Mouse (Mus musculus): ENCODE data around the gene Mpp4. TPM values are rescaled to one million over a fixed set of nuclear protein-coding genes. Genes with fewer than 3 reads are reported as not detected.
A peak's percentile ranks its signal among the peaks of the same experiment; 100 is the strongest.

Gene Mpp4
- total RNA-seq, 2 experiments from 2014 or later = 1.0 to 1.5 TPM

DNA sequence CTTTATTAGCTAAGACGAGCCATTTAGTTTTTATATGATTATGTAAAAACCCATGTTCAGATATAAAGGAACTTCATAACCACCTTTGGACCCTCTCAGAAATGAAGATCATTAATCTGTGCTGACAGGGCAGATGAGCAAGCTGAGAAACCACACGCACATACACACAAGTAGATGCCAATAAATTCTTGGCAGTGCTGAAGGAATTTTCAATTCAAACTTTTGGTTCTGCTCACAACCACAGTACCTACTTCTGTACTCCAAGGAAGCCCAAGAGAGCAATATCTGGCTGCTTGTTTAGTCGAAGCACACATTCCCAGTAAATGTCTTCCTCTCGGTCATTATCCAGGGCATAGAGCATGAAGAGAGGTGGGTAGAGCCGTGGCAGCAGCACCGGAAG lies 6.4 kb upstream of the Mpp4 start:
- DNase-seq (ENCODE audit: low spot score in 2 of 2) = no peak
- intact Hi-C loops (cut with DNase I) = no loop called here

- DNase-seq (ENCODE audit: low spot score in 2 of 2) = no peak
- intact Hi-C loops (cut with DNase I) = no loop called here
Measured at GRCm38 (mm10) chr1:59168556-59168955, 5.4 kb upstream of the Mpp4 start.

DNA sequence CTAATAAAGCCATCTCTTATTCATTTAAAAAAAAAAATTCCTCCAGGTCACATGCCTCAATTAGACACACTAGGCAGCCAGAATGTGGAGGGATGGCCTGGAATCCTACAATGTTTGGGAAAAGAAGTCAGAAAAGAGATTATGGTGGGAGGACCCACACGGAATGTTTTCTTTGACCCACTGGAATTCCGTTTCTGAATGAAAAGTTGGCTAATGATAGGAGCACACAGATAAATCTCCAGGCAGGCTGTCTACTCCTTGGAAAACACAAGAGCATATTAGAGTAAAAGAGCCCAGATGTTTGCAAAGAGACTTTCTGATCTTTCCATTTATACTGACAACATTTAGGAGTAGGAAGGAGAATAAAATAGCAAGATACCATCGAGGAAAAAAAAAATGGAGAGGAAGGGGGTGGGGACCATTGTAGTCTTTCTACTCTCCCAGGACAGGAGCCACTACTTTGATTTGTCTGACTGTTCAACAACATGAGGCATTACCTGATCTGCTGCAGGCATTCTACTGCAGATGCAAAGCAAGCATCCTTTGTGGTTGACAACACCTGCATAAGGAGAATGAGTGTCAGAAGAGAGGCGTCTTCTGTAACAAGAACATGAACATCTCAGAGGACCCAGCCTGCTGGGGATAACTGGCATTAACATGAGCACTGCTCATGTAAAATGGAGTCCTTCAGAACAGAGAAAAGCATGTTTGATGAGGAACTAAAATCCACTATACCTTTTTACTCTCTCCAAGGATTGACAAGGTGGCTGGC lies 4.7 kb upstream of the Mpp4 start:
- no peak for DNase-seq (ENCODE audit: low spot score in 2 of 2)
- intact Hi-C loops (cut with DNase I) = no loop called here

GRCm38 (mm10) chr1:59166232-59166905 lies 3.2 kb upstream of the Mpp4 start:
- DNase-seq (ENCODE audit: low spot score in 2 of 2) = no peak
- intact Hi-C loops (cut with DNase I) = no loop called here

GRCm38 (mm10) chr1:59163918-59164317 lies 729 bp upstream of the Mpp4 start:
- peak in 1 of 2 experiments; percentile 33 for DNase-seq (ENCODE audit: low spot score in 2 of 2)
- intact Hi-C loops (cut with DNase I) = no loop called here

- intact Hi-C loops (cut with DNase I) = no loop called here
- no peak for DNase-seq (ENCODE audit: low spot score in 2 of 2)
Measured at GRCm38 (mm10) chr1:59162309-59163024, 722 bp downstream of the Mpp4 start.

DNA sequence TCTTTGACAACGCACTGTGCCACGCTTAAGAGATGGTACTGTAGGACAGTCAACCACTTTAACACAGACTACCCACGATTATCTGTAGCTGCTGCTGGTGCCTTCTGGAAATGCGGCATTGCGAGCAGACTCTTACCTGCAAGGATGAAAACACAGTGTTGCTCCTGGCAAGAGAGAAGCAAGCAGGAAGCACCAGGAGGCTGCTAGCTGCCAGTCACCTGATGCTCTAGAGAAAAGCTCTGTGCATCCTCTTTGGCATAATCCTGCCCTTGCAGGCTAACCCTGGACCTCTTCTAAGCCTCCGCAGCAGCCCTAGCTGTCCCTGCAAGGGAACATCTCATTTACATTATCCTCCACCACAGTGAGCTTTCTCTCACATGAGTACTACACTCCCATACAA lies 1.8 kb downstream of the Mpp4 start:
- DNase-seq (ENCODE audit: low spot score in 2 of 2) = no peak
- intact Hi-C loops (cut with DNase I) = no loop called here

DNA sequence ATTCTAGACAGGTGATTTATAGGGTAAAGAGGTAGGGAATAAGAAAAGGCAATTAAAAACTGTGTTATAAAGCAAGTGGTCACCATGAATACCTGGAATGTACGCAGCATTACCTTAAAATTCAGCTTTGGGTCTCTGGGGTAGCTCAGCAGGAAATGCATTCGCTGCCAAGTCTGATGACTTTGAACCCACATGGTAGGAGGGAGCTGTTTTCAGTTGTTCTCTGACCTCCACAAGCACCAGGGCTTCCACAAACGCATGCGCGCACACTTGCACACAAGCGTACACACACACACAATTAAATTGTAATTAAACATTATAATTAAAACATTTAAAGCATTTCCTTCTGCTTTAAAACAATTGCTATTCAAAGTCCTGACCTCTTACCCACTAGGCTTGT lies 2.3 kb downstream of the Mpp4 start:
- DNase-seq (ENCODE audit: low spot score in 2 of 2) = no peak
- intact Hi-C loops (cut with DNase I) = no loop called here

DNA sequence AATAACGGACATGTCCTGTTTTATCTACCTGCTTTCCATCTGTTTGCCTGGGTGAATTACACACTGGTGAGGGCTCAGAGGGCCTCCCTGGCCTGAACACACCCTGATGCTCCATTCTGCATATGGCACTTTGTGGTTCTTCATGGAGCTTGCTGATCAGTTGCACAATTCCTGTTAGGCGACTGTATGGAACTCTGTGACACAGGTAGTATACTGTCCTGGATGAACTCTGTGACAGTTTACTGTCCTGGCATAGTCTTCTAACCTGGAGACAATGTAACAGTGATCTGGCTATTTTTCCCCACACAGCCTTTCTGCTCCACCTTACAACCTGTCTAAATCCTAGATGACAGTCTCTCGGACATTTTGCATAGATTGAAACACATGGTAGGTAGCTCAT lies 4.1 kb downstream of the Mpp4 start:
- DNase-seq (ENCODE audit: low spot score in 2 of 2) = no peak
- intact Hi-C loops (cut with DNase I) = no loop called here

- no peak for DNase-seq (ENCODE audit: low spot score in 2 of 2)
- intact Hi-C loops (cut with DNase I) = no loop called here
Measured at GRCm38 (mm10) chr1:59158498-59158897, 4.7 kb downstream of the Mpp4 start.

DNA sequence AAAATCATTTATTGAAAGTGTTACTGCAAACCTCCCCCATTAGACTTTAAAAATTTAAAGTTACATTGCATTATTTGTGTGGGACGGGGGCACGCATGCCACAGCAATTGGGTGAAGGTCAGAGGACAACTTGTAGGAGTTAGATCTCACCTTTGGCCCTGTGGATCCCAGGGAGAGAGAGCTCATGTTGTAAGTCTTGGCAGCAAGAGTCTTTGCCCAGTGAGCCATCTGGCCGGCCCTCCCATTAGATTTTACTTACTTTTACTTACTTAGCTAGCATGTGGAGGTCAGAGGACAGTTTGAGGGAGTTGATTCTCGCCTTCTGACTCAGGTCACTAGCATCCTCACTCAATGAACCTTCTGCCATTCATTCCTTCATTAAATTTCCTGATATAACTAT lies 5.3 kb downstream of the Mpp4 start:
- intact Hi-C loops (cut with DNase I) = no loop called here
- DNase-seq (ENCODE audit: low spot score in 2 of 2) = no peak

DNA sequence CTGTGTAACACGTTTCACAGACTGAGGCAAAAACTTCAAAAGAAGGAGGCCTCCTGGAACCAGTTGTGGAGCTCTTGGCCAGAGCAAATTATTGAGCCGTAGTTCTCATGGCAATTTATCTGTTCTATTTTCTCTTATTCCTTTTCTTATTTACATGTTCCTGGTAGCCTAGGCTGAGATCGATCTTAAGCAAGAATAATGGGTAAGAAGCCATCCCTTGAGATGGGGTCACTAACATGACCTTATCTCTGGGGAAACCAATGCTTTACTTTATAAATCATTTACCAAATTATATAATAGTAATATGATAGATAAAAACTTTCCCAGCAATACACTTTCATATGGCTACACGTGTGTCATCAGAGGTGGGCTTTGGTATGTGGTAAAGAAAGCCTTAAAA lies 10.8 kb downstream of the Mpp4 start:
- no peak for DNase-seq (ENCODE audit: low spot score in 2 of 2)
- intact Hi-C loops (cut with DNase I) = no loop called here

- DNase-seq (ENCODE audit: low spot score in 2 of 2) = no peak
- intact Hi-C loops (cut with DNase I) = no loop called here
Measured at GRCm38 (mm10) chr1:59150542-59150941, 12.6 kb downstream of the Mpp4 start.

DNA sequence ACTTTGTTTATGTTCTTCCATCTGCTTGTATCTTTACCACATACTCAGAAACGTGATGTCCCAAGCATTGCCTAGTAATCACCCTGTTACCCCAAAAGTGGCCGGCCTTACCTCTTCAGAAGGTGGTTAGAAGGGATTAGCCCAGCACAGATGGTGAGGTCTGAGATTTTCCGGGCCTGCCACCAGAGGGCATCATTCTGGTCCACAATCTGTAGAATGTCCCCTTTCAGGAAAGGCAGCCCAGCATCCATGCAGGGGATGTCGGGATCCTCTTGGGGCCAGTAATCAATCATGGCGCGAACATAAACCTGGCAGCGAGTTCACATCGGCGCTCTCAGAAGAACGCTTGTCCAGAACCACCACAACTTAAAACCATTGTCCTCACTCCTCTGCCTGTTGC lies 18.6 kb downstream of the Mpp4 start:
- intact Hi-C loops (cut with DNase I) = loop anchor here (2.0 to 10.0 kb wide), 3 partner anchors 80 to 140 kb away; partner anchors contain the start of gene Als2
- no peak for DNase-seq (ENCODE audit: low spot score in 2 of 2)

- no peak for DNase-seq (ENCODE audit: low spot score in 2 of 2)
- intact Hi-C loops (cut with DNase I) = loop anchor here (2.0 to 10.0 kb wide), 3 partner anchors 78 to 372 kb away; no protein-coding TSS in a partner anchor
Measured at GRCm38 (mm10) chr1:59142809-59143208, 20.4 kb downstream of the Mpp4 start.

- no peak for DNase-seq (ENCODE audit: low spot score in 2 of 2)
- intact Hi-C loops (cut with DNase I) = no loop called here
Measured at GRCm38 (mm10) chr1:59134419-59134818, 28.8 kb downstream of the Mpp4 start.

GRCm38 (mm10) chr1:59128879-59129278 lies 34.3 kb downstream of the Mpp4 start:
- intact Hi-C loops (cut with DNase I) = no loop called here
- no peak for DNase-seq (ENCODE audit: low spot score in 2 of 2)

DNA sequence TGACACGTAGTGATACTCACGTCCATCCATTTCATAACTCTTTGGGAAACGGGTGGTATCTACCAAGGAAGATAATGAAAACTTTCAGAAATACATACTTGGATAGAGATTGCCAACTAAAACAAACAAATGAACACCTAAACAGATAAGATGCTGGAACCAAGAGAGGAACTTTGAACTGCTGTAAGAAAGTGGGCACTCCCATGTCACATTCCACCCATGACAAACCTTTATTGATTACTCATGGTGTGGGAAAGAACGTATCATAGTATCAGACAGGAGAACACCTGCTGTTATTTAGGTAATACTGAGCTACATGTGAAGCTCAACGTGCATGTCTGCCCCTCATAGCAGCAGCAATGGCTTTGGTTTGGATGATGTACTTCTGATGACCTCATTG lies 37.6 kb downstream of the Mpp4 start:
- intact Hi-C loops (cut with DNase I) = no loop called here
- no peak for DNase-seq (ENCODE audit: low spot score in 2 of 2)

GRCm38 (mm10) chr1:59119720-59120457 lies 43.3 kb downstream of the Mpp4 start, which contains the start of gene Tmem237:
Gene Tmem237, minus strand, starts transcription at chr1:59120408.
- intact Hi-C loops (cut with DNase I) = loop anchor here (1.0 to 2.0 kb wide), 2 partner anchors 117 to 146 kb away; partner anchors contain the start of gene Als2
- peak; percentile 94 to 97 for DNase-seq (ENCODE audit: low spot score in 2 of 2)

DNA sequence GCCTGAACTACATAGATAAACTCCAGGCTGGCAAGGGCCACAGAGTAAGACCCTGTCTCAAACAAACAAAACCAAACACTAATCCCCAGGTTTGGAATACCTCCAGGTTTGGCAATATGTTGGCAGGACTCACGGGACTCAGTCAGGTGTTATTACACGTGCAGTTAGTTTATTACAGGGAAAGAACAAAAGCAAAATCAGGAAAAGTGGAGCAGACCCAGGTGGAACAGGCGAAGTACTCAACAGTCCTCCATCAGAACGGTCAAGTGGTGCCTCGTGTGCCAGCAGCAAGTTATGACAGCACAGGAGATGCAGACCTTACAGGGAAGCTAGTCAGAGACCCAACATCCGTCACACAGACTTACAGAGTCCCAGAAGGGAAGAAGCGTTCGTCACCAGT lies 52.7 kb downstream of the Mpp4 start:
- DNase-seq (ENCODE audit: low spot score in 2 of 2) = no peak
- intact Hi-C loops (cut with DNase I) = no loop called here
